ENCODE assay signal across 11 mouse cellular contexts in genomic region chr2:68379631-68380030, GRCm38 (mm10).
DNase-seq lines count a peak whose midpoint lies in the region; ATAC-seq and TF ChIP-seq lines count a peak whose summit lies in the region.
"Had no signal": no experiment of that assay in that cellular context is flagged by ENCODE, and none has a peak within 500 bp of the region (broad histone marks: within the 10 kb centered on the region; RNA-seq: fewer than 3 reads in every experiment).

No protein-coding gene starts in this region.

- 40% methylated on average over 11 of the region's 11 CpGs for WGBS in heart, embryonic 10.5 days
- 41% methylated on average over 11 of the region's 11 CpGs for WGBS in midbrain, embryonic 11.5 days
- WGBS in midbrain, postnatal 0 days = 41% methylated on average over 11 of the region's 11 CpGs
- WGBS in hindbrain, embryonic 12.5 days = 35% methylated on average over 11 of the region's 11 CpGs
- WGBS in stomach, postnatal 0 days = 58% methylated on average over 11 of the region's 11 CpGs
- WGBS in thymus, adult 2 months = 71% methylated on average over 11 of the region's 11 CpGs

- 0 out of 2 replicates have a peak, but pooled peaks have one; percentile 22 for ATAC-seq in midbrain, embryonic 11.5 days (ENCODE audit: low FRiP score)
- ATAC-seq in midbrain, postnatal 0 days (ENCODE audit: low FRiP score) = no peak
- 0 out of 2 replicates have a peak, but pooled peaks have one; percentile 18 for ATAC-seq in hindbrain, embryonic 12.5 days (ENCODE audit: low FRiP score)
- no peak for ATAC-seq in stomach, postnatal 0 days (ENCODE audit: low FRiP score, low TSS enrichment)
- ATAC-seq: CD4-positive, CD25-positive, alpha-beta regulatory T cell, adult 4 months had no signal

- peaks cover 83% of the 10 kb centered on the region for H3K4me1 ChIP-seq in heart, embryonic 10.5 days
- H3K4me1 ChIP-seq in midbrain, embryonic 11.5 days (ENCODE audit: control insufficient read depth, insufficient read depth, low read length) = peaks cover 28% of the 10 kb centered on the region
- no peaks in the 10 kb centered on the region for H3K4me1 ChIP-seq in midbrain, postnatal 0 days (ENCODE audit: insufficient read depth, low read length)
- H3K4me1 ChIP-seq in hindbrain, embryonic 12.5 days = peaks cover 53% of the 10 kb centered on the region
- H3K4me1 ChIP-seq in stomach, postnatal 0 days (replicated peaks; ENCODE audit: control insufficient read depth, insufficient read depth) = peaks cover 3% of the 10 kb centered on the region; the same call in 1 of the 2 replicates
- H3K4me1 ChIP-seq in thymus, adult 2 months (replicated peaks; ENCODE audit: control insufficient read depth, insufficient read depth, low read length) = peaks cover 42% of the 10 kb centered on the region

- no peaks in the 10 kb centered on the region for H3K27me3 ChIP-seq in heart, embryonic 10.5 days (ENCODE audit: insufficient read depth, poor library complexity, severe bottlenecking)
- H3K27me3 ChIP-seq in midbrain, embryonic 11.5 days (ENCODE audit: control insufficient read depth, insufficient read depth, low read length) = no peaks in the 10 kb centered on the region
- H3K27me3 ChIP-seq in midbrain, postnatal 0 days (ENCODE audit: insufficient read depth, low read length) = no peaks in the 10 kb centered on the region
- no peaks in the 10 kb centered on the region for H3K27me3 ChIP-seq in hindbrain, embryonic 12.5 days
- no peaks in the 10 kb centered on the region for H3K27me3 ChIP-seq in stomach, postnatal 0 days (ENCODE audit: control insufficient read depth, insufficient read depth, low read length)
- H3K27me3 ChIP-seq in thymus, adult 2 months (ENCODE audit: control insufficient read depth, insufficient read depth, low read length) = no peaks in the 10 kb centered on the region
- H3K27me3 ChIP-seq: limb, embryonic 12.5 days had no signal

- DNase-seq in heart, embryonic 10.5 days (ENCODE audit: low spot score) = no peak
- DNase-seq in heart, adult 9 months (ENCODE audit: low spot score in 2 of 2) = no peak
- no peak for DNase-seq in midbrain, embryonic 11.5 days (ENCODE audit: low spot score, missing footprints)
- DNase-seq in midbrain, postnatal 0 days (ENCODE audit: low spot score) = no peak
- DNase-seq in stomach, postnatal 0 days (ENCODE audit: low spot score) = no peak
- no peak for DNase-seq in thymus, adult 2 months
- DNase-seq in spleen, adult 12 weeks (ENCODE audit: low spot score) = no peak
- DNase-seq: cerebellum, postnatal 25 days had no signal

- TF ChIP-seq EP300 in stomach, postnatal 0 days (optimal IDR thresholded peaks at IDR 0.05) = no peak

- no peak for TF ChIP-seq POLR2A in thymus, adult 2 months (IDR thresholded peaks at IDR 0.05; ENCODE audit: control insufficient read depth, extremely low read depth, insufficient read depth, low read length, poor library complexity)

- no peaks in the 10 kb centered on the region for H3K36me3 ChIP-seq in heart, embryonic 10.5 days
- no peaks in the 10 kb centered on the region for H3K36me3 ChIP-seq in midbrain, embryonic 11.5 days (ENCODE audit: control insufficient read depth, insufficient read depth, low read length)
- H3K36me3 ChIP-seq in midbrain, postnatal 0 days (ENCODE audit: insufficient read depth, low read length) = no peaks in the 10 kb centered on the region
- no peaks in the 10 kb centered on the region for H3K36me3 ChIP-seq in hindbrain, embryonic 12.5 days
- H3K36me3 ChIP-seq in stomach, postnatal 0 days (ENCODE audit: control insufficient read depth, insufficient read depth, low read length) = no peaks in the 10 kb centered on the region
- H3K36me3 ChIP-seq in thymus, adult 2 months (ENCODE audit: control insufficient read depth, insufficient read depth, low read length) = no peaks in the 10 kb centered on the region
- H3K36me3 ChIP-seq: limb, embryonic 12.5 days had no signal

- no peak for TF ChIP-seq CTCF in midbrain, postnatal 0 days (IDR thresholded peaks at IDR 0.05)
- no peak for TF ChIP-seq CTCF in stomach, postnatal 0 days (IDR thresholded peaks at IDR 0.05; ENCODE audit: low read depth)
- no peak for TF ChIP-seq CTCF in thymus, adult 2 months (IDR thresholded peaks at IDR 0.05; ENCODE audit: borderline replicate concordance, control insufficient read depth, extremely low read depth, insufficient read depth, low read length, poor library complexity)

- H3K27ac ChIP-seq in heart, embryonic 10.5 days = peak overlapping the region; percentile 86
- no peak overlapping the region; the same call in 1 of the 2 replicates for H3K27ac ChIP-seq in midbrain, embryonic 11.5 days (ENCODE audit: low read depth, low read length)
- H3K27ac ChIP-seq in midbrain, postnatal 0 days (ENCODE audit: low read depth, low read length) = no peak overlapping the region
- H3K27ac ChIP-seq in hindbrain, embryonic 12.5 days = peak overlapping the region; percentile 49
- H3K27ac ChIP-seq in stomach, postnatal 0 days (replicated peaks) = peak overlapping the region; percentile 53; the same call in 1 of the 2 replicates
- H3K27ac ChIP-seq in thymus, adult 2 months (ENCODE audit: control insufficient read depth, insufficient read depth, low read length) = no peak overlapping the region
- H3K27ac ChIP-seq: limb, embryonic 12.5 days had no signal

- H3K9ac ChIP-seq in midbrain, embryonic 11.5 days (ENCODE audit: low read length) = no peak overlapping the region
- no peak overlapping the region for H3K9ac ChIP-seq in midbrain, postnatal 0 days (replicated peaks; ENCODE audit: low read length, poor library complexity, severe bottlenecking)
- H3K9ac ChIP-seq in hindbrain, embryonic 12.5 days = no peak overlapping the region
- no peak overlapping the region for H3K9ac ChIP-seq in stomach, postnatal 0 days (ENCODE audit: low read length)
- H3K9ac ChIP-seq: limb, embryonic 12.5 days had no signal

- H3K4me3 ChIP-seq in heart, embryonic 10.5 days = no peak overlapping the region
- H3K4me3 ChIP-seq in midbrain, embryonic 11.5 days (ENCODE audit: low read depth, low read length) = no peak overlapping the region
- H3K4me3 ChIP-seq in midbrain, postnatal 0 days (ENCODE audit: low read depth, low read length) = no peak overlapping the region
- H3K4me3 ChIP-seq in hindbrain, embryonic 12.5 days = no peak overlapping the region
- no peak overlapping the region for H3K4me3 ChIP-seq in stomach, postnatal 0 days (ENCODE audit: low read depth, low read length)
- no peak overlapping the region for H3K4me3 ChIP-seq in thymus, adult 2 months (ENCODE audit: control insufficient read depth, insufficient read depth, low read length)
- H3K4me3 ChIP-seq: limb, embryonic 12.5 days had no signal

- H3K4me2 ChIP-seq in midbrain, embryonic 11.5 days = no peak overlapping the region
- H3K4me2 ChIP-seq in midbrain, postnatal 0 days (ENCODE audit: low read depth, low read length, poor library complexity, severe bottlenecking) = no peak overlapping the region
- no peak overlapping the region for H3K4me2 ChIP-seq in hindbrain, embryonic 12.5 days (replicated peaks)
- H3K4me2 ChIP-seq in stomach, postnatal 0 days (replicated peaks; ENCODE audit: low read depth) = no peak overlapping the region
- H3K4me2 ChIP-seq: limb, embryonic 12.5 days had no signal

- no peaks in the 10 kb centered on the region for H3K9me3 ChIP-seq in heart, embryonic 10.5 days
- H3K9me3 ChIP-seq in midbrain, embryonic 11.5 days (ENCODE audit: control insufficient read depth, low read length) = no peaks in the 10 kb centered on the region
- H3K9me3 ChIP-seq in midbrain, postnatal 0 days (ENCODE audit: low read length) = no peaks in the 10 kb centered on the region
- no peaks in the 10 kb centered on the region for H3K9me3 ChIP-seq in hindbrain, embryonic 12.5 days (replicated peaks)
- no peaks in the 10 kb centered on the region for H3K9me3 ChIP-seq in stomach, postnatal 0 days (ENCODE audit: control insufficient read depth, low read length)
- H3K9me3 ChIP-seq: limb, embryonic 12.5 days had no signal

Comparison
In these comparisons a context has a peak if more than half of its experiments do, and no peak if none do; other contexts are left out.
1. ATAC-seq: peak in midbrain, embryonic 11.5 days (single experiment) and hindbrain, embryonic 12.5 days (single experiment); none in midbrain, postnatal 0 days (single experiment) and stomach, postnatal 0 days (single experiment).
2. H3K27ac ChIP-seq: peak in heart, embryonic 10.5 days (single experiment), hindbrain, embryonic 12.5 days (single experiment) and stomach, postnatal 0 days (single experiment); none in midbrain, embryonic 11.5 days (single experiment), midbrain, postnatal 0 days (single experiment) and thymus, adult 2 months (single experiment).